In genomic region chr6:49318966-49319594, GRCm38 (mm10) we compare ENCODE assay signal across 8 mouse cellular contexts. TPM values are rescaled to one million over a fixed set of nuclear protein-coding genes. Genes with fewer than 3 reads are reported as not detected.
A peak's percentile ranks its signal among the peaks of the same experiment; 100 is the strongest.
DNase-seq lines count a peak whose midpoint lies in the region; ATAC-seq and TF ChIP-seq lines count a peak whose summit lies in the region.

Ccdc126 (plus strand) TSS chr6:49319274.

- H3K4me1 ChIP-seq in erythroblast, embryonic 14.5 days (ENCODE audit: control insufficient read depth): peaks cover 23% of the 10 kb centered on the region
- H3K4me1 ChIP-seq in heart, embryonic 11.5 days (ENCODE audit: control insufficient read depth, insufficient read depth, low read length): peaks cover 7% of the 10 kb centered on the region
- peaks cover 11% of the 10 kb centered on the region for H3K4me1 ChIP-seq in kidney, embryonic 16.5 days (ENCODE audit: insufficient read depth, low read length)
- peaks cover 2% of the 10 kb centered on the region; the same call in 1 of the 2 replicates for H3K4me1 ChIP-seq in liver, adult 2 months (ENCODE audit: control insufficient read depth, insufficient read depth, low read length)

- H3ac ChIP-seq in C2C12 (ENCODE audit: control insufficient read depth, insufficient read length, low read depth): peak within 1 kb of the TSS; percentile 47
- no peak within 1 kb of the TSS for H3ac ChIP-seq in myocyte (ENCODE audit: control insufficient read depth, insufficient read length)

- H3K36me3 ChIP-seq in C2C12 (ENCODE audit: control insufficient read depth, insufficient read depth) (no peaks in the 10 kb centered on the region), myocyte (ENCODE audit: control insufficient read depth, insufficient read depth) (no peaks in the 10 kb centered on the region)
- no peaks in the 10 kb centered on the region for H3K36me3 ChIP-seq in erythroblast, embryonic 14.5 days (ENCODE audit: control insufficient read depth)
- H3K36me3 ChIP-seq in heart, embryonic 11.5 days (ENCODE audit: control insufficient read depth, insufficient read depth, low read length): no peaks in the 10 kb centered on the region
- no peaks in the 10 kb centered on the region for H3K36me3 ChIP-seq in kidney, embryonic 16.5 days (ENCODE audit: insufficient read depth, low read length)
- no peaks in the 10 kb centered on the region for H3K36me3 ChIP-seq in liver, adult 2 months (ENCODE audit: control insufficient read depth, insufficient read depth, low read length)
- no peaks in the 10 kb centered on the region for H3K36me3 ChIP-seq in splenic B cell, adult 2 months (ENCODE audit: control insufficient read depth, insufficient read depth, low read length, poor library complexity, severe bottlenecking)

- peak; percentile 100 for DNase-seq in brain, embryonic 14.5 days (ENCODE audit: low read depth)
- peak; percentile 93 for DNase-seq in liver, adult 2 months (ENCODE audit: extremely low read depth, low read depth, low spot score)
- peak; percentile 99 for DNase-seq in splenic B cell, adult 2 months (ENCODE audit: low read depth, low spot score)

- under 1% methylated on average over 47 of the region's 47 CpGs for WGBS in heart, embryonic 11.5 days (ENCODE audit: insufficient replicate concordance)
- WGBS in kidney, embryonic 16.5 days: under 1% methylated on average over 43 of the region's 47 CpGs
- under 1% methylated on average over 47 of the region's 47 CpGs for WGBS in liver, adult 2 months

- peak within 1 kb of the TSS; percentile 48 for H3K4me3 ChIP-seq in C2C12 (ENCODE audit: insufficient read depth, poor library complexity, severe bottlenecking)
- peak within 1 kb of the TSS; percentile 75 for H3K4me3 ChIP-seq in erythroblast, embryonic 14.5 days (replicated peaks)
- peak within 1 kb of the TSS; percentile 72 for H3K4me3 ChIP-seq in heart, embryonic 11.5 days (ENCODE audit: low read depth, low read length)
- peak within 1 kb of the TSS; percentile 72 for H3K4me3 ChIP-seq in kidney, embryonic 16.5 days (ENCODE audit: low read length)
- H3K4me3 ChIP-seq in liver, adult 2 months (ENCODE audit: insufficient read depth, low read depth, low read length): peak within 1 kb of the TSS; percentile 72
- peak within 1 kb of the TSS; percentile 31 for H3K4me3 ChIP-seq in myocyte

- H3K9me3 ChIP-seq in erythroblast, embryonic 14.5 days (ENCODE audit: control insufficient read depth, low read length): no peaks in the 10 kb centered on the region
- no peaks in the 10 kb centered on the region for H3K9me3 ChIP-seq in heart, embryonic 11.5 days (replicated peaks; ENCODE audit: control insufficient read depth, low read length)
- no peaks in the 10 kb centered on the region for H3K9me3 ChIP-seq in kidney, embryonic 16.5 days (ENCODE audit: low read length)

- no peak for TF ChIP-seq CTCF in C2C12 (IDR thresholded peaks at IDR 0.05; ENCODE audit: control insufficient read depth, insufficient read depth, insufficient read length)
- TF ChIP-seq CTCF in brain, embryonic 14.5 days (IDR thresholded peaks at IDR 0.05; ENCODE audit: borderline replicate concordance, extremely low read depth, insufficient read depth, insufficient read length): peak; percentile 70
- peak; percentile 77 for TF ChIP-seq CTCF in liver, adult 2 months (IDR thresholded peaks at IDR 0.05; ENCODE audit: low read depth, low read length)

- peak; percentile 99 for ATAC-seq in heart, embryonic 11.5 days (replicated peaks; ENCODE audit: insufficient number of reproducible peaks, low FRiP score, low TSS enrichment)
- peak; percentile 99 for ATAC-seq in kidney, embryonic 16.5 days (ENCODE audit: low FRiP score, low TSS enrichment)

- H3K27me3 ChIP-seq in C2C12 (ENCODE audit: control insufficient read depth, insufficient read depth, insufficient read length) (no peaks in the 10 kb centered on the region), myocyte (ENCODE audit: control insufficient read depth, insufficient read depth, insufficient read length) (peaks cover 7% of the 10 kb centered on the region)
- H3K27me3 ChIP-seq in erythroblast, embryonic 14.5 days (ENCODE audit: control insufficient read depth): peaks cover 2% of the 10 kb centered on the region; the same call in 1 of the 2 replicates
- no peaks in the 10 kb centered on the region for H3K27me3 ChIP-seq in heart, embryonic 11.5 days (ENCODE audit: control insufficient read depth, insufficient read depth, low read length)
- H3K27me3 ChIP-seq in kidney, embryonic 16.5 days (ENCODE audit: insufficient read depth, low read length): no peaks in the 10 kb centered on the region
- H3K27me3 ChIP-seq in liver, adult 2 months (ENCODE audit: control insufficient read depth, insufficient read depth, low read length): no peaks in the 10 kb centered on the region
- no peaks in the 10 kb centered on the region for H3K27me3 ChIP-seq in splenic B cell, adult 2 months (ENCODE audit: control insufficient read depth, insufficient read depth, low read length, poor library complexity, severe bottlenecking)

- H3K79me2 ChIP-seq in C2C12 (ENCODE audit: control insufficient read depth, insufficient read depth) (no peaks in the 10 kb centered on the region), myocyte (ENCODE audit: control insufficient read depth, insufficient read depth) (no peaks in the 10 kb centered on the region)
- no peaks in the 10 kb centered on the region for H3K79me2 ChIP-seq in liver, adult 2 months (ENCODE audit: control insufficient read depth, insufficient read depth, low read length)

- no peaks in the 10 kb centered on the region for H3K79me3 ChIP-seq in C2C12 (ENCODE audit: low read depth)

- TF ChIP-seq POLR2A in brain, embryonic 14.5 days (IDR thresholded peaks at IDR 0.05; ENCODE audit: borderline replicate concordance, extremely low read depth, insufficient read depth, insufficient read length, poor library complexity, severe bottlenecking): peak; percentile 59
- TF ChIP-seq POLR2A in liver, adult 2 months (IDR thresholded peaks at IDR 0.05; ENCODE audit: extremely low read depth, insufficient read depth, low read length): peak; percentile 40; the same call in 1 of the 2 replicates
- TF ChIP-seq POLR2A in myocyte (IDR thresholded peaks at IDR 0.05; ENCODE audit: insufficient read length, low read depth): peak; percentile 81

- peak within 1 kb of the TSS; percentile 85 for H3K9ac ChIP-seq in heart, embryonic 11.5 days (ENCODE audit: low read depth, low read length)
- H3K9ac ChIP-seq in kidney, embryonic 16.5 days (replicated peaks; ENCODE audit: low read length): peak within 1 kb of the TSS; percentile 81
- H3K9ac ChIP-seq in liver, adult 2 months (ENCODE audit: low read depth, low read length): peak within 1 kb of the TSS; percentile 78

- H3K4me2 ChIP-seq in heart, embryonic 11.5 days: peak within 1 kb of the TSS; percentile 83
- peak within 1 kb of the TSS; percentile 85 for H3K4me2 ChIP-seq in kidney, embryonic 16.5 days (replicated peaks; ENCODE audit: low read depth, low read length)
- peak within 1 kb of the TSS; percentile 61 for H3K4me2 ChIP-seq in myocyte (ENCODE audit: low read depth)

- H3K27ac ChIP-seq in heart, embryonic 11.5 days (ENCODE audit: low read depth, low read length): peak within 1 kb of the TSS; percentile 76
- H3K27ac ChIP-seq in kidney, embryonic 16.5 days (ENCODE audit: low read length): peak within 1 kb of the TSS; percentile 80
- peak within 1 kb of the TSS; percentile 67 for H3K27ac ChIP-seq in liver, adult 2 months (replicated peaks; ENCODE audit: insufficient read depth, low read depth, low read length)

TF ChIP-seq in C2C12, 6 proteins besides CTCF, POLR2A, EP300 and RAD21:
- TF ChIP-seq USF1 (IDR thresholded peaks at IDR 0.05; ENCODE audit: low read depth) (peak; percentile 89), MYOD1 (IDR thresholded peaks at IDR 0.05; ENCODE audit: control insufficient read depth, insufficient read length, low read depth) (peak; percentile 83), CEBPB (IDR thresholded peaks at IDR 0.05; ENCODE audit: low read depth) (no peak), FOSL1 (IDR thresholded peaks at IDR 0.05; ENCODE audit: insufficient read depth, low read length, poor library complexity, severe bottlenecking) (no peak), MYOG (IDR thresholded peaks at IDR 0.05; ENCODE audit: control insufficient read depth, extremely low read depth, insufficient read length) (no peak), MAX (IDR thresholded peaks at IDR 0.05) (peak; percentile 97)

TF ChIP-seq in myocyte, 11 proteins besides CTCF, POLR2A, EP300 and RAD21:
- TF ChIP-seq SRF (IDR thresholded peaks at IDR 0.05; ENCODE audit: control insufficient read depth, insufficient read length, low read depth) (peak; percentile 36), REST (IDR thresholded peaks at IDR 0.05; ENCODE audit: insufficient read depth, insufficient read length) (no peak), USF1 (IDR thresholded peaks at IDR 0.05; ENCODE audit: low read depth) (peak; percentile 85), MAX (IDR thresholded peaks at IDR 0.05; ENCODE audit: low read depth) (peak; percentile 78), TCF12 (IDR thresholded peaks at IDR 0.05; ENCODE audit: insufficient read depth, poor library complexity, severe bottlenecking) (no peak), TCF3 (IDR thresholded peaks at IDR 0.05; ENCODE audit: insufficient read length, low read depth) (no peak), MYOD1 (IDR thresholded peaks at IDR 0.05; ENCODE audit: control insufficient read depth in 1 of 3, insufficient read length in 2 of 3, low read depth in 2 of 3) (peak; percentile 44 to 88 (median 87)), E2F4 (IDR thresholded peaks at IDR 0.05; ENCODE audit: insufficient read depth) (no peak), POLR2AphosphoS2 (IDR thresholded peaks at IDR 0.05; ENCODE audit: insufficient read length, low read depth) (peak; percentile 69), MYOG (IDR thresholded peaks at IDR 0.05; ENCODE audit: control insufficient read depth in 1 of 3, insufficient read depth in 1 of 3, insufficient read length in 2 of 3, low read depth in 2 of 3) (peak; percentile 77 to 91 (median 88))

RNA-seq across cellular contexts. Expression of gene Ccdc126, which starts in this region (rescaled TPM):
- polyA plus RNA-seq in C2C12 (2012; fragmentation: generic; extraction: Trizol) (3.4 TPM), myocyte (2012; fragmentation: generic; extraction: Trizol) (2.7 TPM)
- 5.0 and 5.8 TPM in 2 replicates for polyA plus RNA-seq in brain, embryonic 14.5 days (2012; rRNA removed)
- polyA plus RNA-seq in erythroblast, embryonic 14.5 days (2012): not detected in 2 replicates
- 7.1 and 7.9 TPM in 2 replicates for polyA plus RNA-seq in heart, embryonic 11.5 days (2014; fragmentation: Nextera tagmentation; extraction: Ambion mirVana)
- polyA plus RNA-seq in kidney, embryonic 16.5 days (2015; fragmentation: Nextera tagmentation; extraction: Ambion mirVana): 11.6 and 13.2 TPM in 2 replicates
- total RNA-seq in liver, adult 2 months (2014; rRNA removed): 1.2 and 1.8 TPM in 2 replicates
- 0.84 and 0.87 TPM in 2 replicates for polyA plus RNA-seq in liver, adult 2 months (2012; rRNA removed)

Comparison
In these comparisons a context has a peak if more than half of its experiments do, and no peak if none do; other contexts are left out.
1. Peak in every context shown above with its lines: DNase-seq, ATAC-seq, H3K4me3 ChIP-seq and H3K27ac ChIP-seq.